Mouse (Mus musculus): ENCODE results near the gene Cpsf4l.

DNA sequence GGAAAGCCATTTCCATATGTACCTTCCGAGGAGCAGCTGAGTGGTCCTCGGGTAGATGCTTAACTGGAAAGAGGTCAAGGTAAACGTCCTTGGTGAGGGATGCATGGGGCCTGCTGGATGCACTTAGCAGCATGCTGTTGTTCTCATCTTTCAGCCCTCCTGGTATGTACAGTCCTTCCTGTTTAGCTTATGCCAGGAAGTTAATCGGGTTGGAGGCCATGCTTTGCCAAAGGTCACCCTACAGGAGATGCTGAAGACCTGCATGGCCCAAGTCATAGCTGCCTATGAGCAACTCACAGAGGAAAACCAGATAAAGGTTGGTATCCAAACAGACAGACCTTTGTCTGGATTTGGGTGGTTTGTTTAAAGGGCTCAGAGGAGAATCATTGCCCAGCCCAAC is 52.6 kb downstream of the Cpsf4l start:
- TF ChIP-seq CTCF (IDR thresholded peaks at IDR 0.05; ENCODE audit: low read depth, low read length) (no peak), POLR2A (IDR thresholded peaks at IDR 0.05; ENCODE audit: extremely low read depth, insufficient read depth, low read length) (no peak)
